Mouse (Mus musculus) kidney, adult 2 months (tissue): ENCODE results near the gene Scaper.

ENCODE experiments used
- CTCF ChIP-seq: fragments of 200-500 bp; conservative IDR thresholded peaks from 2 replicates; pipeline ENCODE4 v1.5.1; 2011; ENCODE audit warnings: low read depth, mild to moderate bottlenecking, control low read depth, low read length, moderate library complexity, mixed read lengths; ENCODE audit not compliant: insufficient read depth, insufficient read length
- POLR2A ChIP-seq: fragments of 200-500 bp; IDR thresholded peaks from one replicate; pipeline ENCODE4 v1.6.1; 2011; ENCODE audit warnings: low read depth, low read length, control low read depth

- TF ChIP-seq CTCF (no peak), POLR2A (no peak)
These were observed 394.1 kb downstream of the Scaper start for GRCm38 (mm10) chr9:55543703-55544401.
